Mouse (Mus musculus): Measurements from ENCODE around the gene Nhsl1.

The Nhsl1 gene

DNA sequence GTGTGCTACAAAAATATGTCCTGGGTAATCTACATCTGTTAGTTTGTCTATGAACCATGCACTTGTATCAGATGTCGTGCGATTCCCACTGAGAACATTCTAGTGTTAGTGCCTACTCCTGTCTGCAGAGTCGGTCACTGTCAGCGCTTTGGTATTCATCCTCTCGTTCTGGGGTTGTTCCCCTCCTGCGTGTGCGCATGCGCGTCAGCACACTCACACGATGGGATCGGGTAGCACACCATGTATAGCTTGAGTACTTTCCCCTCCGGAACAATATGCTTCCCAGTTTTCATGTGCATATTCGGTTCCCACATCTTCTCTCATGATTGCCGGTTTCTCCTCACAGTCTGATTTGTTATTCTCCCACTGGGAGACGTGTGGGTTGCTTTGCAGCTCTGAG is 28.4 kb downstream of the Nhsl1 start:
- no peak for DNase-seq (ENCODE audit: low read depth)

DNA sequence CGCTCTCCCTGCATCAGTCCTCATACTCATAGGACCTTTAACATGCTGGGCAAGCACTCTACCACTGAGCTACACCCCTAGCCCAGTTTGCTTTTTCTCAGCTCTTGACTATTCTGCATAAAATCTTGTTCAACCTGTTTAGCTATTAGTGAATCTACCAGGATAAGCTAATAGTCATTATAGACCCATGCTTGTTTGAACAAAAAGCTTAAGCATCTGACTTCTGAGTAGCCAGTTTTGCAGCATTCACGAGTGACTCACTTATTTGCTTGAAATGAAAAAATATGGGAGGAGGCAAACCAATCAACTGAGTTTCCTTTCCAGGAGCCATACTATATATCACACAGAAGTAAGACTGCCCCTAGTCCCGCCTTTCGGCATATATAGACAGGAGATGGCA is 32.0 kb downstream of the Nhsl1 start:
- DNase-seq (ENCODE audit: low read depth) = no peak

DNA sequence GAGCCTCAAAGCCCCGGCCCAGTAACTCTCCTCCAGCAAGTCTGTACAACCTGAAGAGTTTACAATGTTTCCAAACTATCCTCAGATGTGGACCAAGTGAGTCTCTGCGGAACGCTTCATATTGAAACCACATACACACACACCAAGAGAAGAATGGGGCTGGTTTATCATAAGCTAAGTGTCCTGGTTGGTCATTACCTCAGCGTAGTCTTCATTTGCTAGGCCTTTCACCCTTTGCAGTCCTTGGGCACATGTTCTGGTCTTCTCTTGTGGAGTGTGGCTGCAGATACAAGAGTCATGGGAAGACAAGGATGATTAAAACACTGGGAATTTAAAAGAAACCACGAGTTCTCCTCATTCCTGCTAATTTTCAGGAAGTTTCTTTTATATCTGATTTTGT is 34.2 kb downstream of the Nhsl1 start:
- DNase-seq (ENCODE audit: low read depth) = no peak

DNA sequence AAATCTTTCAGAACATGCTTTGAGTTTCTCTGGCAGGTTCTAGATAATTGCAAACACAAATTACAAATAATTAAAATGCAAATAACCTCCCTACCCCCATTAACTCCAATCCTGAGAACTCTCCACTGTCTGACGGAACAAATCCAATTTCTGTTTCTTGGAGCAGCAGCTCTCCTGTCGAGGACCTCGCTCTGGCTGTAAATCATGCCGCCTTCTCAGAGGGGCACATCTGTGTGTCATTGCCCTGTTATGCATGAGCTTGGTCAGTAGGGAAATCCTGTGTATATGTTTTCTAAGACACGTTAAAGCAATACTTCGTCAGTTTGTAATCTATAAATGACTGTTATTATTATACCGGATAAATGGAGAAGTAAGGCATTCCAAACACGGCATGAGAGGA is 35.3 kb downstream of the Nhsl1 start:
- no peak for DNase-seq (ENCODE audit: low read depth)

DNA sequence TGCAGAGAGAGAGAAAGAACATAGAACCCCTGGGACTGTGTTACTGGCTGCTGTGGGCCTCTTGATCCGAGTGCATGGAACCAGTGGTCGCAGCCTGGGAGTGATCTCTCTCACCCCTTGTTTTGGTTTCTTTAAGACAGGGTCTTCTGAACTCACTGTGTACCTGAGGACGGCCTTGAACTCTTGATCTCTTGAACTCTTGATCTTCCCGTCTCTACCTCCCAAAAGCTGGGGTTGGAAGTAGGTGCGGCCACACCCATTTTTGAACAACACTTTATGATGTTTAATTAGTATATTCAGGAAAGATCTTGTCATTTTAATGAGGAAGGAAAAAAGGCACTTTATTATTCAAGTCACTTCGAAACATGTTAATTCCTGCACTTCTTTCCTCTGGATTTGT is 37.7 kb downstream of the Nhsl1 start:
- no peak for DNase-seq (ENCODE audit: low read depth)

DNA sequence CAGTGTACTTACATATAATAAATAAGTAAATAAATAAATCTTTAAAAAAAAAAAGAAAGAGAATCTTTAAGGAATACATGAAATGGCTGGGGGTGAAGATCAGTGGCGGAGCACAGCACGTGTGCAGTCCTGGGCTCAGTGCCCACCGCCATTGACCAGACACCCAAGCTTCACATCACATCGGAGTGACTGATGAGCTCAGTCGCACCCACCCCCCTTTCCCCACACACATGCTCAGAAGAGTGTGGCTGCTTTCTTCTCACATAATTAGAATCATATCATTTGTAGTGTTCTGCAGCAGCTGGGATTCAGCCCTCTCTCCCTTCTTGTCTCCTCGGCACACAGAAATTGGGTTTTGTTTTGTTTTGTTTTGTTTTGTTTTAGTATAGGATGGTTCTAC is 38.4 kb downstream of the Nhsl1 start:
- no peak for DNase-seq (ENCODE audit: low read depth)

DNA sequence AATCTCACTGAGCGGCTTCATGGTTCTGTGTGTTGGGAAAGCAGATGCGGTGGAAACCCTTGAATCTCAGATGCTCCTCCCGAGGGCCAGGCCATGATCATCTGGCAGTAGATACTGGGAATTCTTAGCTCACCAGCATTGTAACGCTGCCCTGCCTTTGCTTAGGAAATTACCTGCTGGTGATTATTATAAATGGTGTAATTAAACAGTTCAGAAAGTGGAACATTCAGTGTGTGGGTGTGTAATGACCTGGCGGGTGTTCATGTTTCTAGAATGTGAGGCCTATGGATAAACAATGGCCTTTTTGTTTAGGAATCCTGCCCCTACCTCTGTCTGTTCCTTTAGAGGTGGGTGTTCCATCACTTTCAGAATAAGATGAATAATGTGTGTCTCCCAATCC is 39.7 kb downstream of the Nhsl1 start:
- no peak for DNase-seq (ENCODE audit: low read depth)

DNA sequence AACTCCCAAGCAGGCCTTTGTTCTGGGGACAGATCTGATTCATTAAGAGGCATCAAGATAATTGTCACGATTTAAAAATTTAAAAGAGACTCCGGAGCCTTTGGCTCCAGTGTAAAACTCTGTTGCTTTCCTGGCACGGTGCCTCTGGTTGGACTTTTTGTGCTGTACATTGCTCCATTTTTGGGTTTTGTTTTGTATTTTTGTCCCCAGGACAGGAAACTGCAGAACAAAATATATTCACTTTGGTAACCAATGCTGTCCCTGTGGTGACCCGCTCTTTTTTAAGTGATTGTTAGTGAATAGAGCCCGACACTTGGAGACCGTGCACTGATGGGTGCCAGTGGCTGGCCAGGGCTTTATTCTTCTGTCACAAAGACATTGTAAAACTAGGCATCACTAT is 41.4 kb downstream of the Nhsl1 start:
- DNase-seq (ENCODE audit: low read depth) = no peak

DNA sequence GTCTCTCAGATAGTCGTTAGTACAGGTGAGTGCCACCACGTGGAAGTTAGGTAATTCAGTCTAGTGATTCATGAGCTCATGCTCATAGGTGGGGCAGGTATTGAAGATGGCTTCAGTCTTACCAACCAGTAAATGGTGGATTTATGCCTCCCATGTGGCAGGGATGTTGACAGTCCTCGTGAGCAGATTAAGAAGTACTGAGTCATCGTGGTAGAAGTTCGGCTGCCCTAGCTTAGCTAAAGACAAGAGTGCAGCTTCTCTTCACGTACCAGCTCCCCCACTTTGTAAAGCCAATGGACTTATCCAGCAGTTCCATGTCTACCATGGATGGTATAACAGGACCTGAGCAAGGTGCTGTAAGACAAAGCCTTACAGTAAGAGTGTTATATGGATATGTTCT is 46.6 kb downstream of the Nhsl1 start:
- DNase-seq (ENCODE audit: low read depth) = no peak

DNA sequence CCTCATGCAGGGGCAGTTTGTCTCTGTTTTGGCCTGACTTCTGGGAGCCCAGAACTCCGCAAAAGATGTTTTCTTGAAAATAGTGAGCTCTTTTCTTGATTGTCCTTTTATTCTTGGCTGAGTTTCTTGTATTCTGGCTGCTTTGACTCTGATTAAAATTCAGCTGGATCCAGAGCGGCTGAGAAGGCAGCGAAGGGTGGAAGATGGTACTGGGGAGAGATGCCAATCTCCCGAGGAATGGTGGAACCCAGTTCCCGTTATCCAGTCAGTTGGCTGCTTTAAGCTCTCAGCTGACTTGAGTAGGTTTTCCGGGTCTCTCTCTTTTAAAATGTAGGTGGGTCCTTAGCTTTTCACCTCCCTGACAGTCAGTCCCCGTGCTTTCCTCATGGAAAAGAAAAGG is 47.9 kb downstream of the Nhsl1 start:
- DNase-seq (ENCODE audit: low read depth) = no peak

DNA sequence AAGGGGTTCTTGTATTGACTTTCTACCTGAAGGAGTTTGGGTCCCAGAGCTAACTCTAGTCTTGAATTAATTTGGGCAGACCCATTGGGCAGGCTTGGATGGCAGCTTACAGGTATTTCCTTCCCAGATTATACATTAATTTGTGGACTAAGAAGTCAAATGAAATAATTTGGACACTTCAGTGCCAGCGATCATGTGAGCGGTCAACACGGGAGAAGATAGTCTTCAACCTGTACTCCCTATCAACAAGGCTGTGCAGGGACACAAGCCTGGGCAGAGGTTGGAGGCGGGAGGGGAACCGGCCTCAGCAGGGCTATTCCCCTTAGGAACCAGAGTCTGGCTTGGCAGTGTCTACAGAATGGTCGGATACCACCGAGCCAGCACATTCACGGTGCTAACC is 49.3 kb downstream of the Nhsl1 start:
- DNase-seq (ENCODE audit: low read depth) = no peak

DNA sequence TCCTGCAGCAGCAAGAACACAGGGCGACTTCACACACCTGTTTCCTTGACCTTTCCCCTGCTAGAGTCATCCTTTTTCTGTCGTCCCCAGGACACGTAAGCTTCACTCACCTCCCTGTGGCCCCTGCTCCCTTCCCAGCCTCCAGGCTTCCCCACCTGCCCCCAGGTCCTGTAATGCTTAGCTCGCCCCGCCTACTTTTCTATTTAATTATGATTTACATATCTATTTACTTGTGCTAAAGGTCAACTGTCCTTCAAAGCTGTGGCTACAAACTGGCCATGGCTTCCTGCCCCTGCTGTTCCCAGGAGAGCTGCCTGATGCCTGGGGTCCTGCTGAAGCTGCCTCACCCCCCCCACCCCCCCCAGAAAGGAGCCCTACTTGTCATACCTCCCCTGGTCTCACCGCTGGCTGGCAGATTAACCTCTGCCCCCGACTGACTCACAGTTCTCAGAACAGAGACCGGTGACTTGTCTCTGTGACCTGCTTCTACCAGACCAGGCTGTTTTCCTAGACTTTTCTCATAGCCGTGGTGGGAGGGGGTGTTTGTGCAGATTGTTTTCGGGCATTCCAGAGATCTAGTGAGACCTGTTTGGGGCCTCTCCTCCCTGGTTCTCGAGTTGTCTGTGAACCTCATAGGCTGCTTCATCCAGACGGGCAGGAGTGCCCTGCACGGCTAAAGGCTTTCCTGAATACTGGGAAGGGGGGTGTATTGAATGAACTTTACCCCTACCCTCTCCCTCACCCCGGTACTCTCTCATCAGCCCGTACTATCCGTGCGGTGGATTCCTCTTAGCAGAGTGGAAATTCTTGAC is 51.9 kb downstream of the Nhsl1 start:
- DNase-seq (ENCODE audit: low read depth) = no peak

DNA sequence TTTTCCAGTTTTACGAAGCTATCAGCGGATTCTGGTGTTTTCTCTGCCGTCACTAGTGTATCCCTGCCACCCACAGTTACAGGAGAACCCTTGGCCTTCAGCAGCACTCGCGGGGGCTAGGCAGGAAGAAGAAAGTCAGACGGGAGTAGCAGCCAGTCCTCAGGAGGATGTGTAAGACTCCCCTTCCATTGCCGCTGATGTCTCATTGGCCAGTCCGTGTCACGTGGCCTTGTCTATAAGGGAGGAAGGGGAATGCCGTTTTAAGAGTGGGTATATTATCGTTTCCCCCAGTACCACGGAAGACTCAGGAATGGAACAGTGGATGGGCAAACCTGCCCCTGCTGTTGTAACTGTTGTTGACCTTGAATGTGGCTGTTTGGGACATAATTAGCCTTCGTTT is 53.1 kb downstream of the Nhsl1 start:
- no peak for DNase-seq (ENCODE audit: low read depth)

DNA sequence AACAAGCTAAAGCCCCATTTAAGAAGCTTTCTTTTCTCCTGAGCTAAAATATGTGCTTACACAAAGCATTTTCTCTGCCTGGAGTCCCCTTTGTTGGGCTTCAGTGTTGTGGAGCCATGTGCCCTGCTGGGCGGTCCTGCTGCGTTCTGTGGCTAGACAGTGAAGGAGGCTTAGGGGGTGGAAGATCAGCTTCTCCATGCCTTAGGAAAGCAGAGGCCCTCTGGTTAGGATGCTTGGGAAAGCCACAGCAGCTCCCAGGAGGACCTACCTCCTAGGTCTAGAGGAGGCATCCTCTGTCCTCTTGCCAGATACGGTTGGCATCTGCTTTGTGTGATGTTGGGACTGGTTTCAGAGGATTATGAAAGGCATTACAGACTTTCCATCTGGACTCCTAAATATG is 56.5 kb downstream of the Nhsl1 start:
- DNase-seq (ENCODE audit: low read depth) = no peak

DNA sequence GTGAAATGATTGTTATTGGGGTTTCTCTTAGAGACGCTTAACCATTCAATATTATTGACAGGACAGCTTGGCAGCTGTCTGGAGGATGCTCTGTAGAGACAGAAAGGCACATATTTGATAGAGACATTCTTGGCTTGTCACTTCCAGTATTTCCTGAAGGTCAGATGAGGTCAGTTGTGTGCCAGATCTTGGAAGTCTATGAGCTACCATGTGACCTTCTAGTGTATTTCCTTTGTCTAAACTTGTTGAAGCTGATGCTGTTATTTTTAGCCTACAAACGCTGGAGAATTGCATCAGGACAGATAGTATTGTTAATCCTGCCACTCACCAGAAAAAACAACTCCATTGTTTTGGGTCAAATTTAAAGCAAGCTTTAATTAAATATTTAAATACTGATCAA is 66.0 kb downstream of the Nhsl1 start:
- no peak for DNase-seq (ENCODE audit: low read depth)

DNA sequence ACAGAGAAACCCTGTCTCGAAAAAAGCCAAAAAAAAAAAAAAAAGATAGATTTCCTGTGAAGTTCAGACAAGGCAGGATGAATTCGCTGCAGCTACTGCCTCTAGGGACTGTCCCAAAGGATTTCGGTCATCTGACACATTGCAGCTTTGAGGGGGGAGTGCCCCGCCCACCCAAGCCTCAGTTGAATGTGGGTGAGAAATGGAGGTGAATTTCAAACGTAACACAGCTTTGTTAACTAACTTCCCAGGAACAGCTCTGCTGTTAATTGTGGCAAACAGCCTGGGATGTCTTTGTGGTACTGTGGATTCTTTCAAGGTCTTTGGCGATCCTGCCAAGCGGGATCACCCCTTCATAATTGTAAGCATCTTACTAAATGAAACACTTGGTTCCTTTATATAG is 67.4 kb downstream of the Nhsl1 start:
- DNase-seq (ENCODE audit: low read depth) = no peak

DNA sequence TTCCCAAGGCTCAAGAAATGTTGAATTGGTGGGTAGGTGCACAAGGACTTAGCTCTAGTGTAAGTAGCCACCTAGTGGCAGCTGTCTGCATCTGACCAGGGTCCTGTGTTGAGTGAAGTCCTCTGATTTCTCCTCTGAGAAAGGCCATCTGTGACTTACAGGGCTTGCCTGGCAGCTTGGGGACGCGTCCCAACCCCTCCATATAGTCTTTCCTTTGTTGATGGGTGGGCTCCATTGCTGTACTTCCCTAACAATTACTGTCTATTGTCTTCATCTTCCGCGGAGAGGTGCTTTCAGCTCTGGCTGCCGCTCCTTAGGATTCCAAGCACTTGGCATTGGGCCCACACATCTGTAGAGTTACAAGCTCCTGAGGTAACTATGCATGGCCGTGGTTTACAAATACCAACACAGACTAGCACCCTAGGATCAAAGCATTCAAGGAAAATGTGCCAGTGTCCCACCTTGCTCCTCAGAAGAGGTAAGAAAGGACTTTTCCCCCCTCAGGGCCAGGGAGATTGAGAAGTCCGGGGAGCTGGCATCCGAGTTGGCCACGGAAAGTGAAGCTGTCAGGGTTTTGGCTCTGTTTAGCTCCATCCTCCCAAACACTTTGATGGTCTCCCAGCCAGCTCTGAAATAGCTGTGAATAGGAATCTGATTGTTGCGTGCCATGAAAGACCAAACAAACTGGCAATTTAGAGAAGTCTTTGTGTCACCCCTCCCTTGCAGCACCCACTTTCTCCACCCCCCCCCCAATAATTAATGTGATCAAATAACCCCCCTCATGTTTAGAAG is 70.2 kb downstream of the Nhsl1 start:
- DNase-seq (ENCODE audit: low read depth) = no peak

DNA sequence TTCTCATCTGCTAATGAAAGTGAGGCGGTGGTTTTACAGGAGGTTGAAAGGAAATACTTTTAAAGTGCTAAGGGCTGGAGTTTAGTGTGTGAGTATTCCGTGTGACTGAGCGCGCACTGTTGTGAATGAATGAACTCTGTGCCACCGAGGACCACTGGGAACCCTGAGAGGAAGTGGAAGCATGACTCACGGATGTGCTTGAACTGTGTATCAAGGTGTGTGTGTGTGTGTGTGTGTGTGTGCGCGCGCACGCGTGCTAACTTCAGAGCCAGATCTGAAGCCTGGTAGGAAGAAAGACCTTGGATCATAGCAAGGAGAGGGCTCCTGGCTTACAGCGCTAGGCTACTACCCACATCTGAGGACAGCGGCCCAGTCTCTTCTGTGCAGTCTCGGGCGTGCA is 71.2 kb downstream of the Nhsl1 start:
- no peak for DNase-seq (ENCODE audit: low read depth)

DNA sequence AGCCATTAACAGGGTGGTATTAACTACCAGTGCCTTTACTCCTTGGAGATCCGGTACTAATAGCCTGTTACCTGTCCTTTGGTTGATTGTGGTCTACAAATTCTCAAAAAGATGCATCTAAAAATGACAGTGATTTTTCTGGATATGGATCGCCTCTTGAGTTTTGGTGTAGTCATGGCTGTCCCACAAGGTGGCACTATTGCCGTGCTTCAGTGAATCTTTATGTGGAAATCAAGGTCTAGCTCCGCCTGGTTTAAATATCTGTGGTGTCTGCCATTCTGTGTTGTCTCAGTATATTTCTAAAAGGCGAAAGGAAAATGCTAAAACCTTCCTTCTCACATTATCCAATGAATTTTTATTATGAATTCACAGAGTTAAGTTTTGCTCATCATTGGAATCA is 72.8 kb downstream of the Nhsl1 start:
- DNase-seq (ENCODE audit: low read depth) = no peak

DNA sequence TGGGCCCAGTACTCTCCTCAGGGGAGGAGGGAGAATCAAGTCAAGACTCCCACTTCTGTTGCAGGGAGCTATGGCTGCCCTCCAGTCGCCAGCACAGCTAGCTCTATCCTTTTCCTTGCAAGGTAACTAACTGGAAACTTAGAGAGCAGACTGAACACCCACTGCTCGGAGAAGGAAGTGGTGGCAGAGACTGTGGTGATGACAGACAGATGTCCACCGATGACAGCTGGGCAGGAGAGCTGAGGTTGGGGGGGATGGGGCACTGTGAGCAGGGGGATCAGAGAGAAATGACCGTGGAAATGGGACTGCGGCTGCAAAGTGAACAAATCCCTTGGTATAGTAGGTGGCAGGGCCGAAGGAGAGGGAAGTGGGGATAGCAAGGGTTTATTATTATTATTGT is 73.5 kb downstream of the Nhsl1 start:
- DNase-seq (ENCODE audit: low read depth) = no peak

DNA sequence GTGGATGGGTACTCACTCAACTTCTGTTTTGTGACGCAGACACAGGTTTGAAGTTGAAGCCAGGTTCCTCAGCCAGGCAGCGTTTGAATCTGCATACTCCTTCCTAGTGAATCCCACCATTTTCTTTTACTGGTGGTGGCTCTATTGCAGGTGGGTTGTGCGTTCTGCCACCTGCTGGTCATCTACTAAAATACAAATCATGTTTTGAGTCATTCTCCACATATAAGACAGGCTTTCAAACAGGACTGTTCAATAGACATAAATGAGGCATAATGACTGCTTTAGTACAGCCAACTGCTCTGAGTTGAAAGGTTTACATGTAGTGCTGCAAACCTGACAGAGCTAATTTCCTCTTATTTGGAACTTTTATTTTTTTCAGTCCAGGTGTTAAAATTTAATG is 75.0 kb downstream of the Nhsl1 start:
- DNase-seq (ENCODE audit: low read depth) = no peak

DNA sequence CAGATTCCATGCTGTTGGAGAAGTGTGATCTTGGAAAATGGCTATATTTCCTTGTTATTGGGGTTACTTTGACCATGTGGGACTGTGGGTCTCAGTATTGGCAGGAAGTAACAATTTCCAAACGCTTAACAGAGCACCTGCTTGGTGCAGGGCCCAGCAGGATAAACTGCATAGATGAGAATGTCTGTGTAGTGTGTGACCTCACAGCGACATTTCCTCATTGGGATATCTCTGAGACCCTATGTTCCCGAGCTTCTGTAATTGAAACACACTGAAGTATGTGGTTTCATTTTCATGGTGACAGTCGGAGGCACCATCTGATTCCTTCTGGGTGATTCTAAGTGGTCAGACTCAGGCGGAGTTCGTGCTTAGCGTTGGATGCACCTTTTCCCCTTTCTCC is 75.5 kb downstream of the Nhsl1 start:
- DNase-seq (ENCODE audit: low read depth) = no peak

DNA sequence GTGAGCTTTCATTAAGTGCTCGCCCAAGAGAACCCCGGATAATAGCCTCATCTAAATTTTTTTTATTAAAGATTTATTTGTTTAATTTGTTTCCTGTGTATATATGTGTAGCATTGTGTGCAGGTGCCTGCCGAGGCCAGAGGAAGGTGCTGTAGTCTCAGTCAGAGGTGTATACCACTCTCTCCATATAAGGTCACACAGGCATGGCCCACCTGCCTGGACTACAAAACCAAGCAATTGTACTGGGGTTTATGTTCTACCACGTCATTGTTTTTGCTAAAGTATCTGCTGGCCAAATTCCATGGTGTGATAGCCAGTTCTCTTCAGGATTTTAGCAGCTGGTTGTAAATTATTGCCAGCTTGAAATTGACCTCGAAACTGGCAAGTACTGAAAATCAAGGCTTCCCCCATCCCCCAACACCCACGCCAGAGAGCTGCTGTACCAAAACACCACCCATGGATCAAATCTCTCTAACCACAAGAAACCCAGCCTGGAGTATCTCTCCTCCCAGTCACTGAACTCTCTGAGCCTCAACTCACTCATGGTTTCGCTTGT is 81.4 kb downstream of the Nhsl1 start:
- peak; percentile 59 for DNase-seq (ENCODE audit: low read depth)

Measured in fibroblast of lung, adult 2 months (primary cell).